Mouse (Mus musculus) embryonic facial prominence, embryonic 15.5 days (tissue): ENCODE measurements around the gene Zscan26. TPM values are rescaled to one million over a fixed set of nuclear protein-coding genes. Genes with fewer than 3 reads are reported as not detected.
A peak's percentile ranks its signal among the peaks of the same experiment; 100 is the strongest.
"Not testable (repeated sequence)": the region's sequence is repeated elsewhere in the genome, so short reads cannot be mapped to it uniquely, and the experiment has no call there.

Experiments
- ATAC-seq: fragments of 200-750 bp; cut with Nextera tagmentation; 2 replicates; pipeline ENCODE4 v1.8.0; 2017; ENCODE audit warnings: low read depth, moderate TSS enrichment; ENCODE audit not compliant: insufficient number of reproducible peaks, low FRiP score, low TSS enrichment
- H3K27ac ChIP-seq: fragments of 300-500 bp; sonication (generic); replicated peaks from 2 replicates; pipeline ENCODE4 v1.5.1; 2015; ENCODE audit warnings: mild to moderate bottlenecking, inconsistent platforms
- H3K27me3 ChIP-seq: fragments of 300-500 bp; sonication (generic); 2 replicates; pipeline ENCODE4 v1.6.1; 2015; ENCODE audit warnings: inconsistent platforms
- H3K36me3 ChIP-seq: fragments of 300-500 bp; sonication (generic); 2 replicates; pipeline ENCODE4 v1.6.1; 2015; ENCODE audit warnings: mild to moderate bottlenecking, inconsistent platforms
- H3K4me1 ChIP-seq: fragments of 300-500 bp; sonication (generic); 2 replicates; pipeline ENCODE4 v1.6.1; 2015; ENCODE audit warnings: inconsistent platforms
- H3K4me2 ChIP-seq: fragments of 300-500 bp; sonication (generic); replicated peaks from 2 replicates; pipeline ENCODE4 v1.6.1; 2015; ENCODE audit warnings: mild to moderate bottlenecking, inconsistent platforms
- H3K4me3 ChIP-seq: fragments of 300-500 bp; sonication (generic); replicated peaks from 2 replicates; pipeline ENCODE4 v1.5.1; 2015; ENCODE audit warnings: mild to moderate bottlenecking, inconsistent platforms
- H3K9ac ChIP-seq: fragments of 300-500 bp; sonication (generic); 2 replicates; pipeline ENCODE4 v1.6.1; 2015; ENCODE audit warnings: inconsistent platforms
- H3K9me3 ChIP-seq: fragments of 300-500 bp; sonication (generic); replicated peaks from 2 replicates; pipeline ENCODE4 v1.6.1; 2016; ENCODE audit warnings: inconsistent platforms
- WGBS: fragments of 180-500 bp; shearing (Covaris S2); methylation state at CpG from one replicate; pipeline ENCODE4 v1.1.7; 2015; 5-methylcytosine and 5-hydroxymethylcytosine counted together
- microRNA counts: library from miRNA; unstranded; fragments of <30 nt; microRNA quantifications from one replicate; lab custom pipeline; 2016
- microRNA-seq: library from miRNA; unstranded; fragments of <30 nt; microRNA quantifications from one replicate; pipeline ENCODE4, GENCODE M21; 2016; ENCODE audit warnings: borderline number of aligned reads
- polyA plus RNA-seq: library from polyadenylated mRNA; unstranded; fragments of >200 nt; fragmentation: Nextera tagmentation; extraction: Ambion mirVana; gene quantifications from 2 replicates; pipeline ENCODE4 v1.2.1, GENCODE M21; 2015

The Zscan26 gene
- polyA plus RNA-seq, 1 experiment from 2014 or later = 33.6 TPM

DNA sequence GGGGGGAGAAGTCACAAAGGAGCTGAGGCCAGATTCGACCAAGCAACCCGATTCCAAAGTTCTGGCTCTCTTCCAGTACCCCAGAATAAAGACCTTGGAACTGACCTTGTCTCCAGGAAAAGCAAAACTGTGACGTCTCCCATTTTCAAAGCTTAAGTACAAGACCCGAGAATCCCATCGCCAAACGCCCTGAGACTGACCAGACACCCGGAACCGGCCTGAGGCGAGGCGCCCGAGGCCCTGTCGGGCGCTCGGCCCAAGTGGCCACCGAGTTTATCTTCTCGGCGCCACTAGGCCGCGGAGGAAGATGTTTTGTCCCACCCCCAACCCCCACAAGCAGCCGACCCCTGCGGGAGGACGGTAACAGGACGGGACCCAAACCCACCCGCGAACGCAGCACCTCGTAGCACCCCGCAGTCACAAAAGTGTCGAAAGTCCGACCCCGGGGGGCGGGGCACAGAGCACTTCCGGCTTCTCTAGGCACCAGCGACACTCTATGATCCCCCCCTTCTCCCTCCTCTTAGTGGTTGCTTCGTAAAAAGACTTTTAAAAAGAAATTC lies 51.2 kb downstream of the Zscan26 start, which contains the start of gene Zkscan3:
Zkscan3 (minus strand) TSS at position 469 of the 560 bp plus-strand sequence.
- no peaks in the 10 kb centered on the region for H3K27me3 ChIP-seq
- ATAC-seq = peak; percentile 90
- WGBS = under 1% methylated on average over 35 of the region's 35 CpGs
- peak within 1 kb of the TSS; percentile 81 for H3K9ac ChIP-seq
- H3K4me3 ChIP-seq = peak within 1 kb of the TSS; percentile 89
- peaks cover 11% of the 10 kb centered on the region for H3K4me1 ChIP-seq
- no peaks in the 10 kb centered on the region for H3K9me3 ChIP-seq
- peak within 1 kb of the TSS; percentile 52 for H3K4me2 ChIP-seq
- H3K27ac ChIP-seq = peak within 1 kb of the TSS; percentile 66
- peaks cover 12% of the 10 kb centered on the region for H3K36me3 ChIP-seq

DNA sequence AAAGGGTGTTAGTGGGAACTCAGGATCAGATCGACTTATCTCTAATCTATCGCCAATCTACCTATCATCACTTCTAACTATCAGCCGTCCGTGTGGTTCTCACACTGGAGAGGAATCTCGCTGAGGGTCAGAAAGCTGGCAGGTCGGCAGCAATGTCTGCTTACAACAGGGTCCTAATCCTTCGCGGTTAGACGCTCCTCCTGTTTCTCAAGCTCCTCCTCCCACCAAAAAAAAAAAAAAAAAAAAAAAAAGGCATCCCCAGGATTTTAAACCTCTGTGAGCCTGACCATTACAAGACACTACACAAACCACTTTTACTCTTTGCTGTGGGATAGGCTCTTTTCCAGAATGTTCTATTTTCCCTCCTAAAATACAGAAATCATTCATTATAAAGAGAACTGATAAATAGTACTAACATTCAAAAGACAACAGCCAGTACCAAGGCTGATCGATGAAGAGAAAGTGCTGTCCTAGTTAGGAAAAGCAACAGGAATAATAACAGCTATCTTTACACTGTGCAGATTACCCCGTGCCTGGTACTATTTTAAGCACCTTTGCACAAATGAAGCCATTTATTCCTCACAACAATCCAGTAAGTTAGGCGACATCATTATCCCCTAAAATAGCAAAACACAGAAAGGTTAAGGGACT lies 51.8 kb downstream of the Zscan26 start:
- Histone ChIP-seq H3K27ac (peak overlapping the region; percentile 66; the same call in 1 of the 2 replicates), H3K36me3 (peaks cover 16% of the 10 kb centered on the region), H3K9me3 (no peaks in the 10 kb centered on the region), H3K4me1 (peaks cover 9% of the 10 kb centered on the region), H3K9ac (peak overlapping the region; percentile 81), H3K27me3 (no peaks in the 10 kb centered on the region), H3K4me2 (peak overlapping the region; percentile 52), H3K4me3 (peak overlapping the region; percentile 89)
- WGBS = 8% methylated on average over 12 of the region's 12 CpGs
- no peak for ATAC-seq

GRCm38 (mm10) chr13:21401166-21401565 lies 52.4 kb downstream of the Zscan26 start:
- Histone ChIP-seq H3K36me3 (peaks cover 22% of the 10 kb centered on the region), H3K9ac (no peak overlapping the region), H3K9me3 (no peaks in the 10 kb centered on the region), H3K4me2 (peak overlapping the region; percentile 52), H3K4me3 (peak overlapping the region; percentile 89), H3K4me1 (peaks cover 9% of the 10 kb centered on the region), H3K27ac (no peak overlapping the region), H3K27me3 (no peaks in the 10 kb centered on the region)
- ATAC-seq = no peak
- 71% methylated on average over 3 of the region's 3 CpGs for WGBS

DNA sequence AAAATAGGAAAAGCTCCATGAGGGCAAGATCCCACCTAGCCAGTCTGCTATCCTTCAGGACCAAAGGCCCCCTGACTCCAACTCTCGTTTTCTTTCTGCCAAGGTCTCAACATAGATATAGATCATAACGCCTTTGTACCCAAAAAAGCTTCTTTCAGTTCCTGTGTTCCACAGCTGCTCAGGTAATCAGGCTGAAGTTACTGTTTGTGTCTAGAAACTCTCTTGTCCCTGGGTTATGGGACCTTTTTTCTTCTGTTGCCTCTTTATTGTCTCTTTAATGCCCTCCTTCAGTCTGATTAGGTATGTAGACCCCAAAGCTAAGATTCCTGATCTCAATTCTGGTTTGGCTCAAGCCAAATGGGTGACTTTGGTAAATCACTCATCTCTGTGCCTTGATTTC lies 56.0 kb downstream of the Zscan26 start:
- H3K9me3 ChIP-seq = no peaks in the 10 kb centered on the region
- peaks cover 51% of the 10 kb centered on the region for H3K36me3 ChIP-seq
- no peak overlapping the region for H3K9ac ChIP-seq
- H3K4me2 ChIP-seq = no peak overlapping the region
- ATAC-seq = no peak
- 80% methylated on average over 2 of the region's 2 CpGs for WGBS
- H3K27ac ChIP-seq = no peak overlapping the region
- H3K27me3 ChIP-seq = no peaks in the 10 kb centered on the region
- no peak overlapping the region for H3K4me3 ChIP-seq
- peaks cover 9% of the 10 kb centered on the region for H3K4me1 ChIP-seq

DNA sequence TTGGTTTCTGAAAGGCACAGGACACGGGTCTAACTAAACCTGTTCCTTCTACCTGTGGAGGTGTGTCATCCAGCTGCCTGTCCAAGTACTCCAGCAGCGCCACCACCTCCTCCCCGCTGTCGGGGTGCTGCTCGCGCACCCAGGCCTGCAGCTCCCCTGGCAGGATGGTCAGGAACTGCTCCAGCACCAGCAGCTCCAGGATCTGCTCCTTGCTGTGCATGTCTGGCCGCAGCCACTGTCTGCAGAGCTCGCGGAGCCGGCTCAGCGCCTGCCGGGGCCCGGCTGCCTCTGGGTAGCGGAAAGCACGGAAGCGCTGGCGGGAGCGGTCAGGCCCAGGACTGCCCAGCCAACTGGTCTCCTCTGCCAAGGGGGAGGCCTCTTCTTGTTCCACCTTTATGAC lies 57.5 kb downstream of the Zscan26 start:
- not testable (repeated sequence) for H3K9ac ChIP-seq, H3K4me3 ChIP-seq, H3K27ac ChIP-seq, H3K27me3 ChIP-seq, H3K4me1 ChIP-seq, ATAC-seq, H3K4me2 ChIP-seq, H3K9me3 ChIP-seq
- 90% methylated on average over 18 of the region's 18 CpGs for WGBS
- H3K36me3 ChIP-seq = peaks cover 65% of the 10 kb centered on the region

GRCm38 (mm10) chr13:21395623-21396022 lies 57.9 kb downstream of the Zscan26 start:
- Histone ChIP-seq H3K4me1 (no peaks in the 10 kb centered on the region), H3K9ac (no peak overlapping the region), H3K36me3 (peaks cover 70% of the 10 kb centered on the region), H3K9me3 (no peaks in the 10 kb centered on the region), H3K4me3 (no peak overlapping the region), H3K4me2 (no peak overlapping the region), H3K27ac (no peak overlapping the region), H3K27me3 (no peaks in the 10 kb centered on the region)
- 91% methylated on average over 6 of the region's 6 CpGs for WGBS
- ATAC-seq = no peak

DNA sequence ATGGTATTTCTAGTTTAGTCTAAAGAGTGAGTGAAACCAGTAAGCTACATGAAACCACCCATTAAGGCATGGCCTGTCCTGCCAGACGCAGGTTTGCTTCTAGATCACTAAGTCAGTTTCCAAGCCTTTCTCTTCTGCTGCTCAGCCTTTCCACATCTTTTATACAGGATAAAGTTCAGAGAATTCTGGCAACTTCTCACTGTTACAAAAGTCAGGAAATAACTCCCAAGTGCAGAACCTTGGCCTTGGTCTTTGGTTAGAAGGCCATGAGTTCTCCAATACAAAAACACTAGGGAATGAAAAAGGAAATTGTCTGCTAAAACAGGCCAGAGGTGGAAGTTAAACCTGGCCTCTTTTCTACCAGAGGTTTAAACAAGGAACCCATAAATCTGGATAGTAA lies 58.3 kb downstream of the Zscan26 start:
- WGBS = 94% methylated on average over 1 of the region's 1 CpGs
- H3K9ac ChIP-seq = no peak overlapping the region
- no peaks in the 10 kb centered on the region for H3K4me1 ChIP-seq
- no peak overlapping the region for H3K4me3 ChIP-seq
- no peaks in the 10 kb centered on the region for H3K27me3 ChIP-seq
- H3K4me2 ChIP-seq = no peak overlapping the region
- no peak for ATAC-seq
- no peaks in the 10 kb centered on the region for H3K9me3 ChIP-seq
- H3K36me3 ChIP-seq = peaks cover 74% of the 10 kb centered on the region
- H3K27ac ChIP-seq = no peak overlapping the region

MicroRNA genes within 50 kb of the gene (microRNA counts, 519-probe panel; counts per million panel counts)
- microRNA mmu-miR-1896 (lab: Ali Mortazavi, UCI) = 2,868 counts per million, percentile 68 among the panel's probes with 10 or more counts

Small RNA genes lying within 50 kb of the gene (microRNA-seq; reads per million reads assigned to microRNA genes)
- not detected for gene Mir1896
- gene Mir6942 = not detected

Other genes with a start within 250 kb of the Zscan26 start
- not detected in 2 replicates for gene Gpx5, start 161.0 kb downstream of the Zscan26 start, polyA plus RNA-seq
- gene Gpx6, start 141.6 kb downstream of the Zscan26 start, polyA plus RNA-seq = not detected in 2 replicates
- gene Olfr1367, start 106.8 kb downstream of the Zscan26 start, polyA plus RNA-seq = not detected in 2 replicates
- gene Zscan12, start 90.9 kb downstream of the Zscan26 start, polyA plus RNA-seq = 10.9 and 11.3 TPM in 2 replicates
- gene Zkscan3, start 51.0 kb downstream of the Zscan26 start, polyA plus RNA-seq = 83.5 and 86.6 TPM in 2 replicates
- gene Pgbd1, start 12.7 kb downstream of the Zscan26 start, polyA plus RNA-seq = 3.0 and 3.4 TPM in 2 replicates
- gene Nkapl, start 14.8 kb upstream of the Zscan26 start, polyA plus RNA-seq = 2.1 and 2.3 TPM in 2 replicates
- 3.7 and 4.3 TPM in 2 replicates for gene Zkscan4, start 25.2 kb upstream of the Zscan26 start, polyA plus RNA-seq
- gene Gm10065, start 25.7 kb upstream of the Zscan26 start, polyA plus RNA-seq = 1.8 TPM in 1 of 2 replicates, not detected in the other
- gene AK157302, start 41.5 kb upstream of the Zscan26 start, polyA plus RNA-seq = 0.37 and 1.6 TPM in 2 replicates
- gene Gm11273, start 47.7 kb upstream of the Zscan26 start, polyA plus RNA-seq = 5.6 and 18.4 TPM in 2 replicates
- 5.6 and 6.6 TPM in 2 replicates for gene Zkscan8, start 77.4 kb upstream of the Zscan26 start, polyA plus RNA-seq
- gene Olfr1366, start 89.1 kb upstream of the Zscan26 start, polyA plus RNA-seq = 0.17 and 0.22 TPM in 2 replicates
- gene Olfr1535, start 106.2 kb upstream of the Zscan26 start, polyA plus RNA-seq = 0.07 and 0.19 TPM in 2 replicates
- 0.11 TPM in 1 of 2 replicates, not detected in the other for gene Olfr1364, start 128.0 kb upstream of the Zscan26 start, polyA plus RNA-seq
- gene Olfr1362, start 160.3 kb upstream of the Zscan26 start, polyA plus RNA-seq = 0.13 TPM in 1 of 2 replicates, not detected in the other
- gene Olfr11, start 188.8 kb upstream of the Zscan26 start, polyA plus RNA-seq = not detected in 2 replicates
- gene Olfr1361, start 209.7 kb upstream of the Zscan26 start, polyA plus RNA-seq = 0.48 and 0.68 TPM in 2 replicates
- not detected in 2 replicates for gene Olfr1360, start 223.7 kb upstream of the Zscan26 start, polyA plus RNA-seq
- gene Olfr1359, start 244.4 kb upstream of the Zscan26 start, polyA plus RNA-seq = 0.05 and 0.27 TPM in 2 replicates